Comparison of ENCODE assay signal across 8 mouse cellular contexts in genomic region chr4:144891121-144891711, GRCm38 (mm10). TPM values are rescaled to one million over a fixed set of nuclear protein-coding genes. Genes with fewer than 3 reads are reported as not detected.
DNase-seq lines count a peak whose midpoint lies in the region; ATAC-seq and TF ChIP-seq lines count a peak whose summit lies in the region.

No protein-coding gene starts in this region.

- H3K4me2 ChIP-seq in heart, embryonic 11.5 days: peak overlapping the region; percentile 73; the same call in 1 of the 2 replicates

- WGBS in heart, embryonic 11.5 days (ENCODE audit: insufficient replicate concordance): 35% methylated on average over 10 of the region's 10 CpGs

- no peak for ATAC-seq in heart, embryonic 11.5 days (replicated peaks; ENCODE audit: insufficient number of reproducible peaks, low FRiP score, low TSS enrichment)
- ATAC-seq in megakaryocyte progenitor cell, adult 5-6 weeks (replicated peaks; ENCODE audit: poor library complexity): peak; percentile 5

- peak overlapping the region; percentile 98 for H3K27ac ChIP-seq in bone marrow macrophage, adult 2 months (ENCODE audit: insufficient read depth, low read depth, low read length)
- H3K27ac ChIP-seq in heart, embryonic 11.5 days (ENCODE audit: low read depth, low read length): no peak overlapping the region

- H3K4me1 ChIP-seq in bone marrow macrophage, adult 2 months (ENCODE audit: control insufficient read depth, insufficient read depth, low read length): peaks cover 25% of the 10 kb centered on the region
- peaks cover 17% of the 10 kb centered on the region for H3K4me1 ChIP-seq in heart, embryonic 11.5 days (ENCODE audit: control insufficient read depth, insufficient read depth, low read length)

- no peak overlapping the region for H3K9ac ChIP-seq in heart, embryonic 11.5 days (ENCODE audit: low read depth, low read length)

- peaks cover 12% of the 10 kb centered on the region; the same call in 1 of the 2 replicates for H3K27me3 ChIP-seq in heart, embryonic 11.5 days (ENCODE audit: control insufficient read depth, insufficient read depth, low read length)

- peak overlapping the region; percentile 80 for H3K4me3 ChIP-seq in bone marrow macrophage, adult 2 months (ENCODE audit: insufficient read depth, low read length)
- no peak overlapping the region; the same call in 1 of the 2 replicates for H3K4me3 ChIP-seq in heart, embryonic 11.5 days (ENCODE audit: low read depth, low read length)

- TF ChIP-seq CTCF in bone marrow macrophage, adult 2 months (IDR thresholded peaks at IDR 0.05; ENCODE audit: low read depth, low read length): no peak

- peak; percentile 38 to 45 for DNase-seq in right cerebral cortex, postnatal 10 days (ENCODE audit: low spot score in 2 of 2)
- no peak for DNase-seq in right cerebral cortex, postnatal 4 days
- peak; percentile 59 for DNase-seq in kidney, postnatal 10 days
- peak; percentile 38 for DNase-seq in thymus, postnatal 25 days
- no peak for DNase-seq in layer of hippocampus, adult 9-11 months

- no peak for TF ChIP-seq POLR2A in bone marrow macrophage, adult 2 months (IDR thresholded peaks at IDR 0.05; ENCODE audit: borderline replicate concordance, low read depth, low read length)

- no peaks in the 10 kb centered on the region for H3K36me3 ChIP-seq in heart, embryonic 11.5 days (ENCODE audit: control insufficient read depth, insufficient read depth, low read length)

- H3K9me3 ChIP-seq in heart, embryonic 11.5 days (replicated peaks; ENCODE audit: control insufficient read depth, low read length): no peaks in the 10 kb centered on the region

RNA-seq across cellular contexts. Expression of gene Dhrs3, which starts 1.4 kb away (rescaled TPM):
- 661 and 687 TPM in 2 replicates for polyA plus RNA-seq in bone marrow macrophage, adult 2 months (2012; ENCODE audit: insufficient read depth, insufficient read length, missing spikeins)
- polyA plus RNA-seq in heart, embryonic 11.5 days (2014; fragmentation: Nextera tagmentation; extraction: Ambion mirVana): 17.4 and 20.5 TPM in 2 replicates
- total RNA-seq in megakaryocyte progenitor cell, adult 5-6 weeks (2015): 18.2 and 30.9 TPM in 2 replicates
- total RNA-seq in megakaryocyte progenitor cell, adult 5-6 weeks (2017): 26.4 and 27.2 TPM in 2 replicates

Comparison
In these comparisons a context has a peak if more than half of its experiments do, and no peak if none do; other contexts are left out.
1. DNase-seq: peak in right cerebral cortex, postnatal 10 days (2 of 2), kidney, postnatal 10 days (single experiment) and thymus, postnatal 25 days (single experiment); none in right cerebral cortex, postnatal 4 days (single experiment) and layer of hippocampus, adult 9-11 months (single experiment).
2. RNA of gene Dhrs3, which starts 1.4 kb away (polyA plus RNA-seq): 661 to 687 TPM in bone marrow macrophage, adult 2 months; 17.4 to 20.5 TPM in heart, embryonic 11.5 days; every median in the first group is over 10 times any median in the second.